Mouse (Mus musculus): ENCODE results near the gene Olfr1428. TPM values are rescaled to one million over a fixed set of nuclear protein-coding genes. Genes with fewer than 3 reads are reported as not detected.

Olfr1428 gene
- not detected for polyA plus RNA-seq (2017; shearing (Covaris generic))

DNA sequence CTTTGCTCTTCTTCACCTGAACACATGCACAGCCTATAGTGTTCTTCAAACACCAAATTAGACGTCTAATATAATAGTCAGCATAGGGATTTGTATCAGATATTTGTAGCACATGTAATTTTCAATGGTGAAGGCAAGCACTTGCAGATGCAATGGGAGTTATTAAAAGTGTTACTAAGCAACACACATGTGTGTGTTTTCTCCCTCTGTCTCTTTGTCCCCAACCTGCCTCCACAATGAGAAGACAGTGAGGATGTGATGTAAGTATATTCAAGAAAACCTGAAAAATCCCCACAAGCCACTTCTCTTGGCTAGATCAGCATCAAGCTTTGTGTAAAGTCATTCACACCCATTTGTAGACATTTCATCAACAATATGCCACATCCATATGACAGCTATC, at the start of gene Olfr1428:
TSS of gene Olfr1428 (minus strand) at position 101 of the 400 bp plus-strand sequence.

DNA sequence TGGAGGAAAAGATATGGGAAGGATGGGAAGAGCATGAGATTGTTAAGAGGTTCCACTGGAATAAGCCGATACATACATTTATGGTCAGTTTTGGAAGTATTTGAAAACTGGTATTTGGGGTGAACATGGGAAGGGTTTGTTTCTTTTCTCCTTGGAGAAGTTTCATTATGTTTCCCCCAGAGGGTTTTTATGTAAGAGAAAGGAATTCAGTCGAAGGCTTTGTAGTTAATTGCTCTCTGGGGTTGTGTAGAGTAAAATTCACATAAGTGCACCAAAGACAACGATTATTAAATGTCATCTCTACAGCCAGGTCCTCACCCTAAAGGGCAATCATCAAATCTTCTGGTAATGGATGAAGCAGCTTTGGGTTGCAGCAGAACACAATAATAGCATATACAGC, 7.4 kb upstream of the Olfr1428 start, which contains the start of gene Olfr76:
TSS of gene Olfr76 (minus strand) at position 101 of the 400 bp plus-strand sequence.

DNA sequence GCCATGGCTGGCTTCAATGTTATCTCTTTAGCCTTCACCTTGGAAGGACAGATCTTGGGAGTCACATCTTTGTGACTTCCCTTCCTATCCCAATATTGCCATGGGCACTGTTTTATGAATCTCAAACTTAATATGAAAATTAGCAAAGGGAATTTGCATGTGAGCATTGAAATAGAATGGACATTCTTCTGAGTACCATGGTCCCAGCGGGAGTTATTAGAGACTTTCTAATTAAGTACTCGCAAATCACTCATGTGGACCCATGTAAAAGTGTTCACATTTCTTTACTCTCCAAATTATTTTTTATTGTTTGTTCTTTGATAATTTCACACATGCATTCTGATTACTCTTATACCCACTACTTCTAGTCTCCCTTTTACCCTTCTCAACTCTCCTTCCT, 12.5 kb downstream of the Olfr1428 start, which contains the start of gene Olfr1427:
TSS of gene Olfr1427 (minus strand) at position 101 of the 400 bp plus-strand sequence.

DNA sequence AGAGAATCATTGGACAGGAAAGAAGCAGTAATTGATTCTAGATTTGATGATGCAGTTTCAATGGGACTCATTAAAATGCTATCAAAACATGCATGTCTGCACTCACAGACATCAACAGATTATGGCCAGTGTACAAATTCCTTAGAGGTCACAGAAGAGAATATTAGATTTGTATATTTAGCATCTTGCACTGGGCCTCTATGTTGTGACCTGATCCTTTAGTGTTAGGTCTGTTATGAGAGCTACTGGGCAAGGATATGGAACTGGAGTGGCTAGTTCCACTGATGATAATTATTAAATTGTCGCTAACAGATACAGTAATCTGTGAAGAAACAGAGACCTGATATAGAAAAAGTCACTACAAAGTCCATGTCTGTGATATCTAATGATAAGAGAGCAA, 23.8 kb downstream of the Olfr1428 start, which contains the start of gene Olfr1426:
TSS of gene Olfr1426 (minus strand) at position 101 of the 400 bp plus-strand sequence.

DNA sequence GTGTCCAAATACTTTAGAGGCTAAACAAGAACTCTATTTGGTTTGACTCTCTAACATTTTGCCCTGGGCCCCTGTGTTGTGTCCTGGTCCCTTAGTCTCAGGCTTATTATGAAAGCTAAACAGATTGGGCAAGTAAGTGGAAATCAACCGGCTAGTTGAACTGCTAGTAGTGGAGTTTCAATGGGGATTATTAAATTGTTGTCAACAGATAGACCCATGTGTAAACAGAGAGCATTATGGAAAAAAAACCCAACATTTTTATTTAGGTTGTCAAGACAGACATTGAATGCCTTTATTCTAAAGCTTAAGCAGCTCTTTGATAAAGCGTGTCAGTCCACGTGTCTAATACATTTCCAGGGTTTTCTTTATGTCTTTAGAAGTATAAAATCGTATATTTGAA, 38.1 kb downstream of the Olfr1428 start, which contains the start of gene Olfr1425:
TSS of gene Olfr1425 (minus strand) at position 101 of the 400 bp plus-strand sequence.

DNA sequence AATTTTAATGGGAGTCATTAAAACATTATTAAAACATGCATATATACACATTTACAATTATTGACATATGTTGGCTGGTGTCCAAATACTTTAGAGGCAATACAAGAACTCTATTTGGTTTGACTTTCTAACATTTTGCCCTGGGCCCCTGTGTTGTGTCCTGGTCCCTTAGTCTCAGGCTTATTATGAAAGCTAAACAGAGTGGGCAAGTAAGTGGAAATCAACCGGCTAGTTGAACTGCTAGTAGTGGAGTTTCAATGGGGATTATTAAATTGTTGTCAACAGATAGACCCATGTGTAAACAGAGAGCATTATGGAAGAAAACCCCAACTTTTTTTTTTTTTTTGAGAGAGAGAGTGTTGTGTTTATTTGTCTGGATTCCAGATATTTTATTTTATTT, 53.1 kb downstream of the Olfr1428 start, which contains the start of gene Olfr1424:
TSS of gene Olfr1424 (minus strand) at position 101 of the 400 bp plus-strand sequence.

Other genes with a start within 250 kb of the Olfr1428 start
- gene Olfr1419, start 240.8 kb downstream of the Olfr1428 start, polyA plus RNA-seq (2017; shearing (Covaris generic)): not detected
- gene Olfr1420, start 229.3 kb downstream of the Olfr1428 start, polyA plus RNA-seq (2017; shearing (Covaris generic)): 1 to 10 TPM in 1 of 2 experiments, under 1 TPM in 1; 0.30 to 1.8 TPM
- 10 to 100 TPM; 21.5 to 22.6 TPM for gene Patl1, start 203.5 kb downstream of the Olfr1428 start, polyA plus RNA-seq (2017; shearing (Covaris generic))
- gene Osbp, start 150.0 kb downstream of the Olfr1428 start, polyA plus RNA-seq (2017; shearing (Covaris generic)): 10 to 100 TPM; 43.6 to 64.9 TPM
- under 1 TPM in 1 of 2 experiments, not detected in 1; 0.16 TPM for gene Olfr1423, start 74.6 kb downstream of the Olfr1428 start, polyA plus RNA-seq (2017; shearing (Covaris generic))
- gene Olfr1424, start 53.2 kb downstream of the Olfr1428 start, polyA plus RNA-seq (2017; shearing (Covaris generic)): under 1 TPM in 1 of 2 experiments, not detected in 1; 0.66 TPM
- gene Olfr1425, start 38.2 kb downstream of the Olfr1428 start, polyA plus RNA-seq (2017; shearing (Covaris generic)): under 1 TPM in 1 of 2 experiments, not detected in 1; 0.12 TPM
- gene Olfr1426, start 23.9 kb downstream of the Olfr1428 start, polyA plus RNA-seq (2017; shearing (Covaris generic)): under 1 TPM in 1 of 2 experiments, not detected in 1; 0.07 TPM
- not detected for gene Olfr1427, start 12.6 kb downstream of the Olfr1428 start, polyA plus RNA-seq (2017; shearing (Covaris generic))
- gene Olfr76, start 7.3 kb upstream of the Olfr1428 start, polyA plus RNA-seq (2017; shearing (Covaris generic)): not detected
- gene Olfr1555-ps1, start 54.2 kb upstream of the Olfr1428 start, polyA plus RNA-seq (2017; shearing (Covaris generic)): under 1 TPM; 0.13 to 0.48 TPM
- gene Olfr1431, start 84.7 kb upstream of the Olfr1428 start, polyA plus RNA-seq (2017; shearing (Covaris generic)): under 1 TPM; 0.12 TPM
- gene Olfr1432, start 116.7 kb upstream of the Olfr1428 start, polyA plus RNA-seq (2017; shearing (Covaris generic)): not detected
- gene Olfr262, start 125.8 kb upstream of the Olfr1428 start, polyA plus RNA-seq (2017; shearing (Covaris generic)): under 1 TPM; 0.17 to 0.71 TPM
- gene Olfr235, start 145.1 kb upstream of the Olfr1428 start, polyA plus RNA-seq (2017; shearing (Covaris generic)): under 1 TPM in 1 of 2 experiments, not detected in 1; 0.60 TPM
- gene Olfr1434, start 164.0 kb upstream of the Olfr1428 start, polyA plus RNA-seq (2017; shearing (Covaris generic)): not detected
- not detected for gene Olfr1436, start 183.2 kb upstream of the Olfr1428 start, polyA plus RNA-seq (2017; shearing (Covaris generic))
- gene Olfr1437, start 209.2 kb upstream of the Olfr1428 start, polyA plus RNA-seq (2017; shearing (Covaris generic)): under 1 TPM in 1 of 2 experiments, not detected in 1; 0.11 TPM
- under 1 TPM; 0.08 to 0.71 TPM for gene Olfr1438-ps1, start 220.0 kb upstream of the Olfr1428 start, polyA plus RNA-seq (2017; shearing (Covaris generic))